Mouse (Mus musculus) megakaryocyte-erythroid progenitor cell, adult 5-6 weeks (primary cell): ENCODE data around the gene Ube2z. TPM values are rescaled to one million over a fixed set of nuclear protein-coding genes. Genes with fewer than 3 reads are reported as not detected.

Experiments
- ATAC-seq: replicated peaks from 2 replicates; pipeline ENCODE4 v1.8.0; 2016; ENCODE audit warnings: mild to moderate bottlenecking, inconsistent platforms; ENCODE audit not compliant: severe bottlenecking, poor library complexity, low FRiP score, low TSS enrichment
- total RNA-seq, 2 experiments: library from RNA; stranded (forward) in 1 of 2; stranded (reverse) in 1 of 2; fragments of 200-1000, 215-1000 nt in 1 of 2; fragments of >200 nt in 1 of 2; fragmentation: Nextera tagmentation in 1 of 2; gene quantifications; 2 replicates each; pipeline ENCODE4 v1.2.3; 2014 to 2017

Ube2z gene
- total RNA-seq, 2 experiments from 2014 or later, result 19.4 to 27.5 TPM

- ATAC-seq, result no peak
Measured at GRCm38 (mm10) chr11:96015421-96015820, 49.8 kb downstream of the Ube2z start.

GRCm38 (mm10) chr11:96011982-96012381, 53.2 kb downstream of the Ube2z start:
- no peak for ATAC-seq

- ATAC-seq, result no peak
Measured at GRCm38 (mm10) chr11:96008827-96009226, 56.4 kb downstream of the Ube2z start.

GRCm38 (mm10) chr11:96007516-96008235, 57.5 kb downstream of the Ube2z start:
- ATAC-seq, result no peak

- ATAC-seq, result no peak
Measured at GRCm38 (mm10) chr11:96006852-96007515, 58.2 kb downstream of the Ube2z start.

- ATAC-seq, result no peak
Measured at GRCm38 (mm10) chr11:96006367-96006851, 58.8 kb downstream of the Ube2z start.

- no peak for ATAC-seq
Measured at GRCm38 (mm10) chr11:96005403-96006271, 59.6 kb downstream of the Ube2z start, which contains the start of gene Igf2bp1. TSS of gene Igf2bp1 (minus strand) at chr11:96005940.

GRCm38 (mm10) chr11:96004793-96005402, 60.3 kb downstream of the Ube2z start:
- ATAC-seq, result no peak

- ATAC-seq, result no peak
Measured at GRCm38 (mm10) chr11:96003969-96004792, 61.0 kb downstream of the Ube2z start.

- ATAC-seq, result no peak
Measured at GRCm38 (mm10) chr11:96003100-96003900, 61.9 kb downstream of the Ube2z start.

Other genes starting within 250 kb of the Ube2z start
- gene Phospho1, start 240.9 kb downstream of the Ube2z start, total RNA-seq (2014; fragmentation: Nextera tagmentation), result 5.6 and 7.5 TPM in 2 replicates
- gene Phospho1, start 240.9 kb downstream of the Ube2z start, total RNA-seq (2017), result 0.56 and 3.2 TPM in 2 replicates
- gene Gngt2, start 228.2 kb downstream of the Ube2z start, total RNA-seq (2014; fragmentation: Nextera tagmentation), result 4.4 and 5.0 TPM in 2 replicates
- gene Gngt2, start 228.2 kb downstream of the Ube2z start, total RNA-seq (2017), result 4.0 and 4.6 TPM in 2 replicates
- gene Abi3, start 222.9 kb downstream of the Ube2z start, total RNA-seq (2014; fragmentation: Nextera tagmentation), result 5.9 and 8.9 TPM in 2 replicates
- gene Abi3, start 222.9 kb downstream of the Ube2z start, total RNA-seq (2017), result 3.4 and 5.7 TPM in 2 replicates
- not detected in 2 replicates for gene B4galnt2, start 150.5 kb downstream of the Ube2z start, total RNA-seq (2014; fragmentation: Nextera tagmentation)
- gene B4galnt2, start 150.5 kb downstream of the Ube2z start, total RNA-seq (2017), result not detected in 2 replicates
- 0.02 TPM in 1 of 2 replicates, not detected in the other for gene Igf2bp1, start 59.4 kb downstream of the Ube2z start, total RNA-seq (2014; fragmentation: Nextera tagmentation)
- not detected in 2 replicates for gene Igf2bp1, start 59.4 kb downstream of the Ube2z start, total RNA-seq (2017)
- gene Gip, start 40.8 kb downstream of the Ube2z start, total RNA-seq (2014; fragmentation: Nextera tagmentation), result not detected in 2 replicates
- not detected in 2 replicates for gene Gip, start 40.8 kb downstream of the Ube2z start, total RNA-seq (2017)
- gene Snf8, start 30.5 kb downstream of the Ube2z start, total RNA-seq (2014; fragmentation: Nextera tagmentation), result 94.1 and 96.1 TPM in 2 replicates
- 37.3 and 54.3 TPM in 2 replicates for gene Snf8, start 30.5 kb downstream of the Ube2z start, total RNA-seq (2017)
- gene Atp5g1, start 10.3 kb upstream of the Ube2z start, total RNA-seq (2014; fragmentation: Nextera tagmentation), result 878 and 1,130 TPM in 2 replicates
- gene Atp5g1, start 10.3 kb upstream of the Ube2z start, total RNA-seq (2017), result 87.7 and 137 TPM in 2 replicates
- not detected in 2 replicates for gene Calcoco2, start 46.6 kb upstream of the Ube2z start, total RNA-seq (2014; fragmentation: Nextera tagmentation)
- not detected in 2 replicates for gene Calcoco2, start 46.6 kb upstream of the Ube2z start, total RNA-seq (2017)
- gene Ttll6, start 68.4 kb upstream of the Ube2z start, total RNA-seq (2014; fragmentation: Nextera tagmentation), result not detected in 2 replicates
- not detected in 2 replicates for gene Ttll6, start 68.4 kb upstream of the Ube2z start, total RNA-seq (2017)
- not detected in 2 replicates for gene Hoxb13, start 128.9 kb upstream of the Ube2z start, total RNA-seq (2014; fragmentation: Nextera tagmentation)
- gene Hoxb13, start 128.9 kb upstream of the Ube2z start, total RNA-seq (2017), result not detected in 2 replicates
- gene Hoxb9, start 206.1 kb upstream of the Ube2z start, total RNA-seq (2014; fragmentation: Nextera tagmentation), result not detected in 2 replicates
- gene Hoxb9, start 206.1 kb upstream of the Ube2z start, total RNA-seq (2017), result not detected in 2 replicates
- not detected in 2 replicates for gene Hoxb8, start 216.5 kb upstream of the Ube2z start, total RNA-seq (2014; fragmentation: Nextera tagmentation)
- not detected in 2 replicates for gene Hoxb8, start 216.5 kb upstream of the Ube2z start, total RNA-seq (2017)
- gene Hoxb7, start 221.2 kb upstream of the Ube2z start, total RNA-seq (2014; fragmentation: Nextera tagmentation), result not detected in 2 replicates
- gene Hoxb7, start 221.2 kb upstream of the Ube2z start, total RNA-seq (2017), result not detected in 2 replicates
- gene Hoxb6, start 227.1 kb upstream of the Ube2z start, total RNA-seq (2014; fragmentation: Nextera tagmentation), result not detected in 2 replicates
- gene Hoxb6, start 227.1 kb upstream of the Ube2z start, total RNA-seq (2017), result 0.72 TPM in 1 of 2 replicates, not detected in the other
- gene Hoxb5, start 237.9 kb upstream of the Ube2z start, total RNA-seq (2014; fragmentation: Nextera tagmentation), result not detected in 2 replicates
- not detected in 2 replicates for gene Hoxb5, start 237.9 kb upstream of the Ube2z start, total RNA-seq (2017)